Mouse (Mus musculus) embryonic facial prominence, embryonic 11.5 days (tissue): Measurements from ENCODE around the gene Cela2a. TPM values are rescaled to one million over a fixed set of nuclear protein-coding genes. Genes with fewer than 3 reads are reported as not detected.

ENCODE experiments used
- ATAC-seq: fragments of 200-750 bp; cut with Nextera tagmentation; replicated peaks from 2 replicates; pipeline ENCODE4 v1.8.0; 2017; ENCODE audit warnings: low read depth; ENCODE audit not compliant: insufficient number of reproducible peaks, low FRiP score, low TSS enrichment
- DNase-seq: peaks from one replicate; pipeline ENCODE4 v3.0.0-alpha.2; 2015; ENCODE audit warnings: low spot score
- H3K27ac ChIP-seq: fragments of 300-500 bp; sonication (generic); replicated peaks from 2 replicates; pipeline ENCODE4 v1.5.1; 2014; ENCODE audit warnings: mild to moderate bottlenecking, low read depth, low read length, control low read depth
- H3K27me3 ChIP-seq: fragments of 300-500 bp; sonication (generic); 2 replicates; pipeline ENCODE4 v1.6.1; 2014; ENCODE audit warnings: mild to moderate bottlenecking, low read length, moderate library complexity, mixed read lengths; ENCODE audit not compliant: control insufficient read depth, insufficient read depth
- H3K36me3 ChIP-seq: fragments of 300-500 bp; sonication (generic); replicated peaks from 2 replicates; pipeline ENCODE4 v1.6.1; 2014; ENCODE audit warnings: low read depth, mild to moderate bottlenecking, low read length, moderate library complexity, mixed read lengths; ENCODE audit not compliant: control insufficient read depth, insufficient read depth
- H3K4me1 ChIP-seq: fragments of 300-500 bp; sonication (generic); 2 replicates; pipeline ENCODE4 v1.6.1; 2014; ENCODE audit warnings: low read length, mixed read lengths; ENCODE audit not compliant: control insufficient read depth, insufficient read depth
- H3K4me2 ChIP-seq: fragments of 300-500 bp; sonication (generic); 2 replicates; pipeline ENCODE4 v1.6.1; 2014; ENCODE audit warnings: low read depth, mild to moderate bottlenecking, control low read depth, low read length, moderate library complexity
- H3K4me3 ChIP-seq: fragments of 300-500 bp; sonication (generic); 2 replicates; pipeline ENCODE4 v1.5.1; 2014; ENCODE audit warnings: low read depth, low read length, control low read depth
- H3K9ac ChIP-seq: fragments of 300-500 bp; sonication (generic); replicated peaks from 2 replicates; pipeline ENCODE4 v1.6.1; 2014; ENCODE audit warnings: mild to moderate bottlenecking, control low read depth, low read length
- H3K9me3 ChIP-seq: fragments of 300-500 bp; sonication (generic); replicated peaks from 2 replicates; pipeline ENCODE4 v1.6.1; 2016; ENCODE audit warnings: mild to moderate bottlenecking, low read length, inconsistent platforms, mixed read lengths; ENCODE audit not compliant: control insufficient read depth
- WGBS: fragments of 180-500 bp; shearing (Covaris S2); extraction: QIAGEN DNeasy Blood & Tissue Kit; methylation state at CpG from one replicate; pipeline ENCODE4 v1.1.7; 2014; 5-methylcytosine and 5-hydroxymethylcytosine counted together
- polyA plus RNA-seq: library from polyadenylated mRNA; unstranded; fragments of >200 nt; fragmentation: Nextera tagmentation; extraction: Ambion mirVana; gene quantifications from 2 replicates; pipeline ENCODE4 v1.2.1, GENCODE M21; 2014

Gene Cela2a
- polyA plus RNA-seq, 1 experiment from 2014 or later, result not detected

GRCm38 (mm10) chr4:141870666-141871332 lies 44.8 kb upstream of the Cela2a start:
- peaks cover 6% of the 10 kb centered on the region for H3K4me1 ChIP-seq
- WGBS, result 76% methylated on average over 11 of the region's 11 CpGs
- H3K27me3 ChIP-seq, result no peaks in the 10 kb centered on the region; the same call in 1 of the 2 replicates
- no peak for ATAC-seq
- H3K4me3 ChIP-seq, result no peak overlapping the region
- H3K9ac ChIP-seq, result no peak overlapping the region
- no peak overlapping the region for H3K27ac ChIP-seq
- DNase-seq, result no peak
- H3K9me3 ChIP-seq, result no peaks in the 10 kb centered on the region
- no peak overlapping the region for H3K4me2 ChIP-seq
- H3K36me3 ChIP-seq, result no peaks in the 10 kb centered on the region

GRCm38 (mm10) chr4:141869436-141870215 lies 43.7 kb upstream of the Cela2a start:
- no peaks in the 10 kb centered on the region; the same call in 1 of the 2 replicates for H3K27me3 ChIP-seq
- no peak overlapping the region for H3K4me3 ChIP-seq
- peaks cover 6% of the 10 kb centered on the region for H3K4me1 ChIP-seq
- 72% methylated on average over 5 of the region's 5 CpGs for WGBS
- H3K9ac ChIP-seq, result no peak overlapping the region
- H3K27ac ChIP-seq, result no peak overlapping the region
- no peak for DNase-seq
- no peak overlapping the region for H3K4me2 ChIP-seq
- no peak for ATAC-seq
- H3K9me3 ChIP-seq, result no peaks in the 10 kb centered on the region
- no peaks in the 10 kb centered on the region; the same call in 1 of the 2 replicates for H3K36me3 ChIP-seq

- ATAC-seq (no peak), DNase-seq (no peak)
- H3K36me3 ChIP-seq, result no peaks in the 10 kb centered on the region; the same call in 1 of the 2 replicates
- no peak overlapping the region for H3K27ac ChIP-seq
- no peak overlapping the region for H3K4me2 ChIP-seq
- peaks cover 6% of the 10 kb centered on the region for H3K4me1 ChIP-seq
- H3K9me3 ChIP-seq, result no peaks in the 10 kb centered on the region
- 85% methylated on average over 10 of the region's 10 CpGs for WGBS
- H3K27me3 ChIP-seq, result no peaks in the 10 kb centered on the region
- H3K9ac ChIP-seq, result no peak overlapping the region
- no peak overlapping the region for H3K4me3 ChIP-seq
These were observed 42.1 kb upstream of the Cela2a start for GRCm38 (mm10) chr4:141868051-141868450.

GRCm38 (mm10) chr4:141867498-141867897 lies 41.5 kb upstream of the Cela2a start:
- no peaks in the 10 kb centered on the region for H3K9me3 ChIP-seq
- H3K4me1 ChIP-seq, result peaks cover 6% of the 10 kb centered on the region
- WGBS, result 46% methylated on average over 4 of the region's 4 CpGs
- no peak overlapping the region for H3K4me3 ChIP-seq
- 0 out of 2 replicates have a peak overlapping the region, but pooled peaks have one; percentile 13 for H3K27ac ChIP-seq
- no peaks in the 10 kb centered on the region for H3K27me3 ChIP-seq
- no peak overlapping the region for H3K4me2 ChIP-seq
- H3K36me3 ChIP-seq, result no peaks in the 10 kb centered on the region; the same call in 1 of the 2 replicates
- H3K9ac ChIP-seq, result no peak overlapping the region
- no peak for DNase-seq
- no peak for ATAC-seq

- Histone ChIP-seq H3K36me3 (no peaks in the 10 kb centered on the region; the same call in 1 of the 2 replicates), H3K4me3 (no peak overlapping the region), H3K9ac (no peak overlapping the region; the same call in 1 of the 2 replicates), H3K27me3 (no peaks in the 10 kb centered on the region), H3K4me1 (peaks cover 4% of the 10 kb centered on the region), H3K4me2 (no peak overlapping the region), H3K9me3 (no peaks in the 10 kb centered on the region), H3K27ac (0 out of 2 replicates have a peak overlapping the region, but pooled peaks have one; percentile 13)
- 33% methylated on average over 9 of the region's 10 CpGs for WGBS
- no peak for ATAC-seq
- DNase-seq, result no peak
These were observed 41.1 kb upstream of the Cela2a start for GRCm38 (mm10) chr4:141866933-141867490.

- ATAC-seq (no peak), DNase-seq (no peak)
- peaks cover 3% of the 10 kb centered on the region for H3K4me1 ChIP-seq
- H3K9ac ChIP-seq, result no peak overlapping the region
- H3K36me3 ChIP-seq, result no peaks in the 10 kb centered on the region; the same call in 1 of the 2 replicates
- H3K27me3 ChIP-seq, result no peaks in the 10 kb centered on the region
- H3K27ac ChIP-seq, result no peak overlapping the region
- no peak overlapping the region for H3K4me3 ChIP-seq
- no peaks in the 10 kb centered on the region for H3K9me3 ChIP-seq
- no peak overlapping the region for H3K4me2 ChIP-seq
- WGBS, result 89% methylated on average over 5 of the region's 5 CpGs
These were observed 39.6 kb upstream of the Cela2a start for GRCm38 (mm10) chr4:141865600-141865999.

GRCm38 (mm10) chr4:141865006-141865405 lies 39.0 kb upstream of the Cela2a start:
- no peak overlapping the region for H3K4me3 ChIP-seq
- no peak overlapping the region for H3K4me2 ChIP-seq
- ATAC-seq (no peak), DNase-seq (no peak)
- H3K27ac ChIP-seq, result no peak overlapping the region
- H3K4me1 ChIP-seq, result peaks cover 3% of the 10 kb centered on the region
- no peak overlapping the region for H3K9ac ChIP-seq
- H3K36me3 ChIP-seq, result no peaks in the 10 kb centered on the region; the same call in 1 of the 2 replicates
- 92% methylated on average over 5 of the region's 5 CpGs for WGBS
- no peaks in the 10 kb centered on the region for H3K9me3 ChIP-seq
- no peaks in the 10 kb centered on the region for H3K27me3 ChIP-seq
